Mouse (Mus musculus) layer of hippocampus, postnatal 36 days (tissue): Measurements from ENCODE around the gene Klf3. TPM values are rescaled to one million over a fixed set of nuclear protein-coding genes. Genes with fewer than 3 reads are reported as not detected.

Experiments
- DNase-seq, 2 experiments: peaks; one replicate each; pipeline ENCODE4 v3.0.0; 2022
- total RNA-seq, 2 experiments: library from RNA; stranded (reverse); gene quantifications; 2 replicates each; pipeline ENCODE4 v1.2.3; 2021

Klf3 gene
- total RNA-seq, result 10 to 100 TPM; 49.7 to 52.7 TPM

DNA sequence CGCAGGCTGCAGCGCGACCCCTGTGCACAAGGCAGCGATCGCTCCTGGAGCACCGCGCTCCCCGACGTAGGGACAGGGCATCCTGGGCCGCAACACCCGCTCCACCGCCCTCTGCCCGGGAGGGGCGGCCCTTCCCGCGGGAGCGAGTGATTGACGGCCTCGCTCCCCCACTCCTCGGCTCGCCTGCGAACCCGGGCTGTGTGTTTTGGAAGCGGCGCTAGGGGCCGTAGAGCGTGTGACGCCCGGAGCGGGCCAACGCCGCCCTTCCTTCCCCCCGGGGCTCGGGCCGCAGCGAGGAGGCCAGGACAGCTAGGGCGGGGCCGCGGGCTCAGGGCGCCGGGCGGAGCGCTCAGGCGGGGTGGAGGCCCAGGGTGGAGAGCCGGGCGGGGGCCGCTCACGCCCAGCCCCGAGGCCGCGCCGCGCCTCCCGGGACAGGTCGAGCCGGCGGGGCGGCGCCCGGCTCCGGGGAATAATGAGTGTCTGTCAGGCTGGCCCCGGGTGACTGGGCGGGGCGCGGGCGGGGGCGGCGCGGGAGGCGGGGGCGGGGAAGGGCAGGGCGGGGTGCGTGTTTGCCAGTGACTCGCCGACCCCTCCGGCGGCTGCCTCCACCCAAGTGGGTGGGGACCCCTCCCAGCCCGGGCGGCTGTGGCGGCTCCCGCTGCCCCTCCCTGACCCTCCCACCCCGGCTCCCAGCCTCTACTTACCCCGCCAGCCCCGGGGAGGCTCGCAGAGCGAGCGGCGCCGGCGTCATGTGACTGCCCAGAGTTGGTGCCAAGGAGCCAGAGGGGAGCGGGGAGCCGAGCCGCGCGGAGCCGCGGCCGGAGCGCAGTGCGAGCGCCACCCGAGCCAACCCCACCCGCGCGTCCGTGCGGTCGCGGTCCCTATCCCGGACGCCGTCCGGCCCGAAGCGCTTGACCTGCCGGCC lies at the start of gene Klf3:
Gene Klf3 (plus strand): TSS at position 594 of the 925 bp plus-strand sequence.
- peak; percentile 82 to 86 for DNase-seq

DNA sequence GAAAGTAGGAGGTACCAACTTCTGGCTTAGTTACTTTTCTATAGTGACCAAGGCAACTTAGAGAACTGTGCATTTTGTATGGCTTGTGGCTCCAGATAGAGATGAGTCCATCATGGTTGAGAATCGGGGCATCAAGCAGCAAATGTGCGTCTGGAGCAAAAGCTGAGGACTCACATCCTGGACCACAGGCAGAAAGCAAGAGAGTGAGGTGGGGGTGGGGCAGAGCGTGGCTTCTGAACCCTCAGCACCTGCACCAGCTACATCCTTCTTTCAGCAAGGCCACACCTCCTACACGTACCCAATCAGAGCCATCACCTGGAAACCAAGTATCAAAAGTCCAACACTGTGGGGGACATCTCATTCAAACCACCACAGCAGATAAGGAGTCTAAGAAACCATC lies 40.9 kb upstream of the Klf3 start:
- DNase-seq, result no peak

DNA sequence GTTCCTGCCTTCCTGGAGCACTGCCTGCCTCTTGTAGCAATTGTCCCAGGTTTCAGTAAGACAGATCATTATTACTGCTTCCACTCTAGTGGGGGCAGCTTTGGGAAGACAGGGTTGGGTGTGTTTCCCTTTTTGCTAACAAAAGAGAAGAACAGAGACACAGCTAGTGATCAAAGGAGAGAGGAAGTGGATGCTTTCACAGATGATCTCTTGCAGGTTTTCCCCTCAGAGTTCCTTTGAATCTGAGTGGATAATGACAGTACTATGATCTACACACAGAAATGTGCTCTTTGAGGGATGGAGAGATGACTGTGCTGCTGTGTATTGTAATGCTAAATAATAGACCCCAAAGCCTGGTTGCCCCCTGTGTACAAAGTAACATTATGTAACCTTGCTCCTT lies 38.7 kb upstream of the Klf3 start:
- DNase-seq, result no peak

DNA sequence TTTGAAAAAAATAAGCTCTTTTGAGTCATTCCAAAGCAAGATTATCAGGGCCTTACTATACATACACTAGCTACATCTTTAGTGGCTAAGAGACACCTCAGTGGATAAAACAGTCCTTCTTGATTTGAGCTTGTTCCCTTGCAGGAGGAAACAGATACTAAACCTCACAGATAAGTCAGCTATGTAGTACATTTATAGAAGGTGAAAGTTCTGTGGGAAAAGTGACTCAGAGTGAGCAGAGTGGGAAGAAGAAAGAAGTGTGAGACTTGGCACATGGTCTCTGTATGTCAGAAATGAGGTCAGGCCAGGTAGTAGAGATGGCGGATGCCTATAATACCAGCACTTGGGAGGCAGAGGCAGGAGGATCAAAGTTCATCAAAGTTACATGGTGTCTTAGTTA lies 37.4 kb upstream of the Klf3 start:
- no peak for DNase-seq

DNA sequence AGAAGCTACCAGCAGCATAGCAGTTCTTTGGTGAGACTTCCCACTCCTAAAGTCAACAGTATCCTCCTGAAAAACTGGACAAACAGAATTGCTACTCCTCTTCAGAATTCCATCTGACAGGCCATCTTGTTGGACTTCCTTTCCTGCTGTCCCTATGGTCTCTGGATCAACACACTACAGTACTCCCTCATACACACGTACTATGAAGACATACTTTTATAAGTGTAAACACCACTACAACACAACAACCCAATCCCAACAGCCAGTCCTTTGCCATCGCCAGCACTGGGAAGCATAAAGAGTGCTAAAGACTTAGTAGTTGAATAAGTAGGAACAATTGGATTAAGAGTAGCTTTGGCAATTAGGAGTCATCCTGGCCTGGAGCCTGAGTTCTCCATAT lies 36.6 kb upstream of the Klf3 start:
- no peak for DNase-seq

DNA sequence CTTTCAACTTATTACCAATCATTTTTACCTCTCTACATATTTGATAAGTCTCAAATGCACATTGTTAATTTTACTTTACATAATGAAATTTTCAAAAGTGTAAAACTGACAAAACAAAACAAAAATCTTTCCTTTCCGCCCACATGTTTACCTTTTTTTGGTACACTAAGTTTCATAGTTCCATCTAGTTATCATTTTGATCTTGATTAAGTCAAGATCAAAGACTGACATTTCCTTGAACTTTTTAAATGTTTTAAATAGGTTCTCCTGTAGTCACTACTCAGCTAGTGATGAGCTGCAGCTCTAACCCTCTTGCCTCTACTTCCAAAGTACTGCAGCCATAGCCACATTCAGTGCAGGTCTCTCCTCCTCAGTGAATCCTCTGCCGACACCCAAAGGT lies 31.6 kb upstream of the Klf3 start:
- DNase-seq, result no peak

DNA sequence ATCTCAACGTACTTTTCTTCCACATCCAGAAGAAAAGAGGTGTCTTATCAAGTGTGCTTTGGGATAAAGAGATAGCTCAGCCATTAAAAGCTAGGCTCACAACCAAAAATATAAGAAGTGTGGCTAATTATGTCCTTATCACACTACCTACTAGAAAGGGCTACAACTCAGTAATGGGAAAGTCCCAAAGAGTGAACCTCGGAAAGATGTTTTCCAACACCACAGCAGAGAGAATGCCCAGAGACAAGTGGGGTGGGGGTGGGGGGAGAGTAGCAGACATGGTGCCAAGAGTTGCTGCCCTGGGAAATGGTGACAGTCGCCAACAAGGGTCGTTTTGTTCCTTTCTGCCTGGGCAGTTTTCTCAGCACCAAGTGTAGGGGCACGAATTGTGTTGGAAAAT lies 25.0 kb upstream of the Klf3 start:
- DNase-seq, result no peak

DNA sequence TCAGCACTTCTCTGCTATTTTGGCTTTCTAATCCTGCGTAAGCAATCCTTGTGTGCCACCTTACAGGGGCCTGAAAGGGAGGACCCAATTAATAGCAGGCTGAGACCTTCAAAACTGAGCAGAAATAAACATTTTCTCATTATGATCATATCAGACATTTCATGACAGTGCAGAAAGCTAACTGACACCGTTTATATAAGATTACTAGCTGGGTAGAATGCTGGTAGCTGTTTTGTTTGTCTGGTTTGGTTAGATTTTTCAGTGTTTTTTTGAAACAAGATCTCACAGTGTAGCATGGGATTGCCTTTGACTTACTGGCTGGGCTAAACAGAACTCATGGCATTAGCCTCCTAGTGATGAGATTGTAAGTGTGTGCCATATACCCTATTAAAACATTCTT lies 23.9 kb upstream of the Klf3 start:
- no peak for DNase-seq

DNA sequence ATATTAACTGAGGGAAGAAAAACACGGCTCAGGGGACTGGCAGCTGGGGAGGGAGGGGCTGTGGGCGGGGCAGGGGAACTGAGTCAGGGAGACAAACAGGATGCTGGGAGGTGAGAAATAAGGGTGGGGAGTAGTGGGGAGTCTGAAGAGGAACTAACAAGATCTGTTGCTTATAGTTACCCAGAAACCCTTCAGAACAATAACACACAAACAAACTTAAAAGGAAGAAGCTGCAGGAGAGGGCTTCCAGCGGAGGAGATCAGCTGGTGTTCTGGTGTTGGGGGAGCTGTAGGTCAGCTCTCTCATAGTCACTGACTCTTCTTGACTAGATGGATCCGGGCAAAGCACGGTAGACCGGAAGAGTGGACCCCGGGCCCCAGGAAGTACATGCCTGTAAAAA lies 22.4 kb upstream of the Klf3 start:
- no peak for DNase-seq

DNA sequence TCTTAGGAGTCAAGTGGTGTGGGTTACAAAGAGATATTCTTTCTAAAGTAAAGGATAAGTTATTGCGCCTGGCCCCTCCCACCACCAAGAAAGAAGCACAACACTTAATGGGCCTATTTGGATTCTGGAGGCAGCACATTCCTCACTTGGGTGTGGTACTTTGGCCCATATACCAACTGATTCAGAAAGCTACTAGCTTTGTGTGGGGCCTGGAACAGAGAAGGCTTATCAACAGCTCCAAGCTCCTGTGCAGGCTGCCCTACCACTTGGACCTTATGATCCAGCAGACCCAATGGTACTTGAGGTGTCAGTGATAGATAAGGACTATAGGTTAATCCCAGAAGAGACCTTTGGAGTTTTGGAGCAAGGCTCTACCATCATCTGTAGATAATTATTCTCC lies 15.0 kb upstream of the Klf3 start:
- DNase-seq, result no peak

DNA sequence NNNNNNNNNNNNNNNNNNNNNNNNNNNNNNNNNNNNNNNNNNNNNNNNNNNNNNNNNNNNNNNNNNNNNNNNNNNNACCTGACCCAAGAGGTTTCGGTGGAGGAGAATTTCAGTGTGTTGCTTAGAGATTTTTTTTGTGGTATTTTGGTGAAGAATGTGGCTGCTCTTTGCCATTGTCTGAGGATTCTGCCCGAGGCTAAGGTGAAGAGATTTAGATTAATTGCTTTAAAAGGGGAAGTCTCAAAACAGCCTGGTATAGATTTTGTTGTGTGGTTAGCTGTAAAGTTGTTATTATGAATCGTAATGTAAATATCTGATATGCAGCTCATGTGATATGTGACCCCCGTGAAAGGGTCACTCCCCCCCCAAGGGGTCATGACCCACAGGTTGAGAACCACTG lies 5.0 kb upstream of the Klf3 start:
- DNase-seq, result no peak

DNA sequence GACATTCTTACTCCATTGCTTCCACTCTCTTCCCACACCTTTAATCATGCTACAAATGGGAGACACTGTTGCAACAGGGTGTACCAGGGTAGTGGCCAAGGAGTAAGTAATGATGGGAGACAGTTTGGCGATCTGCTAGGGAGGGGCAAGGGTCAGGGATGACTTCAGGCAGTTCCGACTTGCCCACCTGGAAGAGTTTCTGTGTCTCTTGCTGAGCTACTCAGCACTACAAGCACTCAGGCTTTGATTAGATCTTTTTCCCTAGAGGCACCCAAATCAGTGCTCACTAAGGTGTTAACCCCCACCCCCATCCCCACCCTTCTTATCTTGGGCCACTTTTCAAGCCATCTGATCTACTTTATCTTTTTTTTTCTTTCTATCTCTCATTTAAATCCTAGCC lies 1.6 kb upstream of the Klf3 start:
- no peak for DNase-seq

DNA sequence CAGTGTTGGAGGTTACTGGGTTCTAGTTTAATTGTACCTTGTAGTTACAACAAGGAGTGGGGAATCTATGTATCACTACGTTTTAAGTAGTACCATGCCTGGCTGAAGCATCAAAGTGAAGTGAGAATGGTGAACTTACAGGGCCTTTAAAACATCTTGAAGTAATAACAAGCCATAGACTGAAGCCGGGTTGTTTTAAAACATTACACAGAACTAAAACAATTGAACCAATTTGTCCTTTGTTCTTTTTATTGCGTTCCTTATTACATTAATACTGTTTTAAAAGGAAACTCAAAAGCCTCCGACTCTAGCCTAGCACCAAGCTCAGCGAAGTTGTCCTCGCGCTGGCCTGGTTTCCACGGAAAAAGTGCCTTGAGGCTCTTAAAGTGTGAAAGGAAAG lies 1.0 kb upstream of the Klf3 start:
- DNase-seq, result no peak

DNA sequence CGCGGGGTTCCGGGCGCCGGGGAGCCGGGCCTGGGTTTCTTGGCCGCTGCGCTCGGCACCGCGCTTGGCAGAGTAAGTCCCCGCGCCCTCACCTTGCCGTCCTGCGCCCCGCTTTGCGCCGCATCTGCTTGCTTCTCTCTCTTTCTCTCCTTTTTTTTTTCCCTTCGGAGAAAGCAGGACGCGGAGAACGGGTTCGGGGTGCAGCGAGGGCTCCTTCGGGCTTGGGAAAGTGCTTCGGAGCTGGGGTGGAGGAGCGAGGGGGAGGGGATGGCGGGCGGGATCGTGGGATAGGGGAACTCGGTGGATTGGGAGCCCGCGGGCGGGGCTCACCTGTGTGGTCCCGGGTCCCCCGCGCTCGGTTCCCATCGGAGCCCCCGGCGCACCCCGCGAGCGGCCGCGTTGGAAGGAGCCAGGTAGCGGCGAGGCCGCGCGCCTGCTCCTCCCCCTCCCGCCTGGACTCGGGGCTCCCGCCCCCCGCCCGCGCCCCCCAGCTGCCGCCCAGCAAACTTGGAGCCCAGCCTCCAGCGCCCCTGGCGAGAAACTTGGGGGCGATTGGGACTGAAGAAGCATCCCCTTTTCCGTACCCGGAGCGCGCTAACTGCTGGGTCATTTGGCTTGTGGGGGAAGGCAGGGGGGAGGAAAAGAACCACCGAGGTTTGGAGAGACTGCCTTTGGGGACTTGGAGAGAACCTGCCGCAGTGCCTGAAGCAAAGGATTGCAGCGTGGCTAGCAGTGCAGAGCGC lies 703 bp downstream of the Klf3 start:
- DNase-seq, result peak; percentile 50 to 60

DNA sequence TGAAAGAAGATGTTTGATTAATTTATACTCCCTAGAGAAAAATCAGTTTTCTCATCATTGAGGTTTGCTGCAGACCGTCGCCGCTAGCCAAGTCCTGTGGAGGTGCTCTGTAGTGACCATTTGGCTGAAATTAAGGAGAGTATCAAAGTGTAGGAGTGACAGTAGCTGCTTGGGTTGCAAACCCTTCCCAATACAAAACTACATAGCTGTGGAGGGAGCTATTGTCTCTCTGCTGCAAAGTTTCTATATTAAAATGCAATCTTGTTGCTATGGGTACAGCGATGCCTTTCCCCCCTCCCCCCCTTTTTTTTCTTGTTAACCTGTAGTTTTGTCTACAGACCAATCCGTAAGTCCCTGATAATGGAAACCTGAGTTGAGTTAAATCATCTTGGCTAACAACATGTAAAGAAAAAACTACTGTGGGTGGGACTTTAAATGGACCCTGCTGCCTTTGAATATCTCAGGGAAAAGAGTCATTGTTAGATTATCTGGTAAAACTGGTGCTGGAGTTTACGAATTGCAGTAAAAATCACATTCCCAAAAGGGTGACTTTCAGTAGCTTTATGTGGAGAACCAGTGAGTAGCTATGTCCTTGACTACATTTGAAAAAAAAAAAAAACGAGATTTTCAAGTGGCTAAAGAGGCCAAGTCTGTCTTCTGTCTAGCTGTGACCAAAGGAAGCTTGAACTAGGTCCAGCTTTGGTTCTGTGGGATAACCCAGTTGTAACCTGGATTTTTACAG lies 2.1 kb downstream of the Klf3 start:
- no peak for DNase-seq

DNA sequence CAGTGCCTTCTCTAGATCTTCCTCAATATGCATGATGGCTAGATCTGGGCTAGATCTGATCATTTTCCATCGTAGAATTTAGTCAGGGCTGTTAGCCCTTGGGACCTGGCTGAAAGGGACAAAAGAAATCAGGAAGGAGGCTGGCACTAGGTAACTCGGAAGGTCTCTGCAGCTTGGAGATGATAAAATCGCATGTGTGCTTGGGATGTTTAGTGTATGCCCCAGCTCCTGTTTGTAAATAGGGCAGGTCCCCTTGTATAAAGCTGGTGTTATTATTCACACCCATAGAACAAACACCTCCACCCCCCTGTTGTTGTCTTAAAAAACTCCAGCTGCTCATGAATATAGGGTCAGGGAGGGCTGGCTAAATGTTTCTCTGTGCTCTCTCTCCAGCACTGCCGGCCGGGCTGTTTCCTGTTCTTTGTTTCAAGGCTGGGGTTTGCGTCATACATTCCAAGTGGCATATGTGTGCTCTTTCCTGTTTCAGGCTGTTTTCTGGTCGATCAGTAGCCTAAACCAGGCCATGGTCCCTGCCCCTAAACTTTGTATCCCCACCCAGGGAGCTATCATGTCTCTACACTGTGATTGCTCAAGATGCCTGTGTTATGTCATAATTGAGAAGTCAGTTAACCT lies 2.8 kb downstream of the Klf3 start:
- no peak for DNase-seq

DNA sequence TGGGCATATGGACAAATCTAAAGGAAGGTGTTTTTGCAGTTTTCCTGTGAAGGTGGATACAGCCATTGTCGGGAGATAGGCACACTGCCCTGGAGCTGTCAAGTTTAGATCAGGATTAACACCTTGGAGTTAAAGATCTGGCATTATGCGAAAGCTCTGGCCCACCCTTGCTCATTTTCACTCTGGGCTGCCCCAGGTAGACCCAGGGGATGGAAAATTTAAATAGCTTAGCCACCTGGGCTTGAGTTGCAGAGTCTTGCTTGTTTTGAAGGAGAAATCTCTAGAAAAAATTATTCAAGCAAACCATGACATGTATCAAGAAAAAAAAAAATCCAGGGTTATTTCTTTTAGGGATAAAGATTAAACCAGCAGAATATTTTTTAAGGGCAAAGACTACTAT lies 3.4 kb downstream of the Klf3 start:
- DNase-seq, result no peak

DNA sequence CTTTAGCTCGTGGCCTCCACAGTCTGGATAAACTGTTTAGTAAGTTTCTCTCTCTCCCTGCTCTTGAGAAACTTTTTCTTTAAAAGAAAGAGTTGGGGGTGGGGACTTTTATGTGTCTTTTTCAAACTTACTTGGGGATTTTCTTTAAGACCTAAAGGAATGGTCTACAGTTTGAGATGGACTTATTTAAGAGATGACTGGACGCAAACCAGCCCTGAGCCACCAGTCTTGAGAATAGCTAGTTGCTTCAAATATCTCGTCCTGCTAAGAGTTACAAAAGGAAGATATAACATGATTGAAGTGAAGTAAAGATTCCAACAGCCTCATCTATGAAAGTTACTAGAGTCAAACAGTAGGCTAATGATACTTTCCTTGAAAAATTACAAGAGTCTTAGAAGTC lies 4.0 kb downstream of the Klf3 start:
- no peak for DNase-seq

DNA sequence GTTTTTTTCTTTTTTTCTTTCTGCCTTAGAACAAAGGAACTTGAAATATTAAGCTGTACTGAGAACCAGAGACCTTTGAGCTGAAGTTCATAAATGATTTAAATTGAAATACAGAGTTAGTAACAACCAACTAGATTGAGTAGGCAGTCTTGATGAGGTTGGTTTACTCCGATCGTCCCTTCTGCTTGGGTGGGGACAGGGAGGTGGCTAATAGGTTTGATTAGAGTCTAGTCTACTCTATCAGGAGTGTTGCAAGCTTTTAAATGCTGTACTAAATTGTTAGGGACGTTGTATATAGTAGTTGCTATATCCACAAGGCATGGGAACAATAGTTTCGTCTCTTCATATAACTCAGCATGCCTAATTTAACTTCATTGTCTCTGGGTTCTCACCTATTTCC lies 4.4 kb downstream of the Klf3 start:
- no peak for DNase-seq

DNA sequence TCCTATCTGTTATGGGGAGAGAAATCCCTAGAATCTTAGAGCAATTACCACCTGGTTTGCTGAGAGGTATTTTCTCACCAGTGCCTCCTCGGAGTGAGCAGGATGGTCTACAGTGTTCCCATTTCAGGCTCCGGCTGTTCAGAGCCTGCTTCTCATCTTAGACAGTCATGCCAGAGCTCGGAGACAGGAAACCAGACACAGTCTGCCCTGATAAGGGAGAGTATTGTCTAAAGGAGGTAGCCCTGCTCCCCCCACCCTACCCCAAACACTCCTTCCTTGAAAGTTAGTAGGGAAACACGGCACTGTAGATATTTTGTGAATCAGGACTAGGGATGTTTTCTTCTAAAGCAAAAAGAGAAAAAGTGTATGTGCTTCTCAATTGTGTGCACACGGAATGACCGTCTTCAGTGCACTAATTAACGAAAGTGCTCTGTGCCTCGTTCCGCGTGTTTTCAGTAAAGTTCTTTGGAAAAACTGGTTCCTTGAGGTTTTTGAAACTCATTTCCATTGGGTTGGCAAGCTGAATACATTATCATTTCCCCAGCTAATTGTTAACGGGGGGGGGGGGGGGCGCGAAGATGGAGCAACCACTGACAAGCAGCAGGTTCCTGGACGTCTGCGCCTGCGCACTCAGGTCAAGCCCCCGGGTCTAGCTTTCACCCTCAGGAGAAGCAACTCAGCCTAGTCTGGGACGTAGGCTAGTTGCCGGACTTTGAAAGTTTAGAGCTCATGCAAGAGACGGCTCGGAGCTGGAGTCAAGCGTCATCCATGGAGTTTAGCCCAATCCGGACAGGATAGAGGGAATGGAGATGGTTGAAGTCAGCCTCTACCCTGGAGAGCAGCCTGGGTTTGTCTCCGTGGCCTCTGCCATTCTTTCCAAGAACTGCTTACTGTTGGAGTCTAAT lies 5.2 kb downstream of the Klf3 start:
- DNase-seq, result no peak

DNA sequence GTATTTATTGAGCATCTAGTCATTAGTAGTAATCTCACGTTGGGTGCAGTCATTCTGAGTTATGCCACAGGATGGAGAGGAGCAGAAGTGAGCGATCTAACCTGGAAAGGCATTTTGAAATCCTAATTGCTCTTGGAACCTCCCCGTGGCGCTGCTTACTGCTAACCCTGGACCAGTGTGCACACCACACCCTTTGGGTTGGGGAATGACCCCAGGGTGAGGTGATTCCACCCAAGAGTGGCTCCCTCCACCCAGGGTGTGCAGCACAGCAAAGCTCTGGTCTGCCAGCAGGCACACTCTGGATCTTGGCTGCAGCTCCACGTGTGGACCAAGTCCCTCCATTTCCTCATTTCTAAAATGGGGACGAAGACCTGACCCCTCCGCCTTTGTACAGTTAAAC lies 6.1 kb downstream of the Klf3 start:
- DNase-seq, result no peak

DNA sequence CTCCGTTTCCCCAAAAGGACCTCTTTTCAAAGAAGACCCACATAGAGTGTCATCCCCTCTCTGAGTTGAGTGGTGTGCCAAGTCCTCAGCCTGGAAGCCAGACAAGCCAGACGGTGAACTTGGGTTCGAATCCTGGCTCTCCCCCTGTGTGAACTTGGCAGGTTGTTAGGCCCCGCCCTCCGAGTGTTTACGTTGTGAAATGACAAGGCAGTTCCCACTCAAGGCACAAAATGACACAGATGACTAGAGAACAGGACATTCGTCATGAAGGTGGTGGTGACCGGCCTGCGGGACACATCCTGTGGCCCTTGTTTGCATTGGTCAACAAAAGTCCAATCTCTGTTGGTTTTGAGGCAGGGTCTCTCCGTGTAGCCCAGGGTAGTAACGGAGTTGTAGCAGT lies 6.7 kb downstream of the Klf3 start:
- no peak for DNase-seq
